Mouse (Mus musculus) ES-E14 (cell line): ENCODE measurements around the gene Pid1. TPM values are rescaled to one million over a fixed set of nuclear protein-coding genes. Genes with fewer than 3 reads are reported as not detected.
A peak's percentile ranks its signal among the peaks of the same experiment; 100 is the strongest.

Experiments used
- DNase-seq: peaks from one replicate; pipeline ENCODE4 v3.0.0-alpha.2; 2013; ENCODE audit warnings: low read depth, low spot score
- H3K27ac ChIP-seq: 2 replicates; pipeline ENCODE4 v1.5.1; 2012; ENCODE audit warnings: low read depth, mild to moderate bottlenecking, low read length, moderate library complexity, mixed read lengths; ENCODE audit not compliant: poor library complexity, insufficient read depth, severe bottlenecking
- H3K36me3 ChIP-seq: 2 replicates; pipeline ENCODE4 v1.6.1; 2012; ENCODE audit warnings: mild to moderate bottlenecking, low read length, moderate library complexity, mixed read lengths; ENCODE audit not compliant: control insufficient read depth, poor library complexity, insufficient read depth, severe bottlenecking
- H3K4me1 ChIP-seq, 2 experiments: fragments of 150-350 bp in 1 of 2; sonication (generic) in 1 of 2; 2 replicates each; pipeline ENCODE4 v1.6.1; 2012; ENCODE audit warnings: low read length in 2 of 2, mild to moderate bottlenecking in 1 of 2, mixed read lengths in 1 of 2; ENCODE audit not compliant: control insufficient read depth in 2 of 2, insufficient read depth in 2 of 2, poor library complexity in 1 of 2
- H3K4me3 ChIP-seq, 2 experiments: fragments of 150-350 bp in 1 of 2; sonication (generic) in 1 of 2; 2 replicates each; pipeline ENCODE4 v1.5.1; 2012; ENCODE audit warnings: low read length in 2 of 2, low read depth in 1 of 2, mild to moderate bottlenecking in 1 of 2, mixed read lengths in 1 of 2; ENCODE audit not compliant: insufficient read depth in 1 of 2, poor library complexity in 1 of 2, severe bottlenecking in 1 of 2
- H3K9ac ChIP-seq: 2 replicates; pipeline ENCODE4 v1.6.1; 2012; ENCODE audit warnings: low read depth, mild to moderate bottlenecking, low read length, mixed read lengths; ENCODE audit not compliant: poor library complexity, insufficient read depth, severe bottlenecking
- H3K9me3 ChIP-seq: fragments of 150-350 bp; sonication (generic); 2 replicates; pipeline ENCODE4 v1.6.1; 2012; ENCODE audit warnings: low read depth, mild to moderate bottlenecking, low read length; ENCODE audit not compliant: control insufficient read depth, insufficient read depth
- CHD2 ChIP-seq: IDR thresholded peaks from 2 replicates; pipeline ENCODE4 v1.6.1; 2014; ENCODE audit warnings: mild to moderate bottlenecking, low read depth, low read length, inconsistent platforms
- HCFC1 ChIP-seq: IDR thresholded peaks from 2 replicates; pipeline ENCODE4 v1.6.1; 2012; ENCODE audit warnings: low read length, inconsistent platforms, borderline replicate concordance; ENCODE audit not compliant: insufficient read depth
- MAFK ChIP-seq: IDR thresholded peaks from 2 replicates; pipeline ENCODE4 v1.6.1; 2014; ENCODE audit warnings: mild to moderate bottlenecking, low read depth, low read length, inconsistent platforms; ENCODE audit not compliant: insufficient read depth
- ZC3H11A ChIP-seq: IDR thresholded peaks from 2 replicates; pipeline ENCODE4 v1.6.1; 2012; ENCODE audit warnings: low read depth, mild to moderate bottlenecking, inconsistent platforms, low read length, borderline replicate concordance
- ZNF384 ChIP-seq: IDR thresholded peaks from 2 replicates; pipeline ENCODE4 v1.6.1; 2012; ENCODE audit warnings: low read depth, low read length, inconsistent platforms
- in situ Hi-C, 2 experiments: fragments of 600-800 bp; cut with MboI; formaldehyde crosslinking; loops; one replicate each; pipeline ENCODE4 v1.15.1; 2025; ENCODE audit warnings: low sequenced_read_pairs in 2 of 2, inconsistent platforms in 1 of 2; ENCODE audit not compliant: unreplicated experiment in 2 of 2
- total RNA-seq: library from RNA; depleted of rRNA; stranded (reverse); fragments of 300-350 nt; gene quantifications from 2 replicates; pipeline ENCODE4 v1.2.3, GENCODE M21; 2012

Pid1 gene
- total RNA-seq, 1 experiment = 13.3 TPM

DNA sequence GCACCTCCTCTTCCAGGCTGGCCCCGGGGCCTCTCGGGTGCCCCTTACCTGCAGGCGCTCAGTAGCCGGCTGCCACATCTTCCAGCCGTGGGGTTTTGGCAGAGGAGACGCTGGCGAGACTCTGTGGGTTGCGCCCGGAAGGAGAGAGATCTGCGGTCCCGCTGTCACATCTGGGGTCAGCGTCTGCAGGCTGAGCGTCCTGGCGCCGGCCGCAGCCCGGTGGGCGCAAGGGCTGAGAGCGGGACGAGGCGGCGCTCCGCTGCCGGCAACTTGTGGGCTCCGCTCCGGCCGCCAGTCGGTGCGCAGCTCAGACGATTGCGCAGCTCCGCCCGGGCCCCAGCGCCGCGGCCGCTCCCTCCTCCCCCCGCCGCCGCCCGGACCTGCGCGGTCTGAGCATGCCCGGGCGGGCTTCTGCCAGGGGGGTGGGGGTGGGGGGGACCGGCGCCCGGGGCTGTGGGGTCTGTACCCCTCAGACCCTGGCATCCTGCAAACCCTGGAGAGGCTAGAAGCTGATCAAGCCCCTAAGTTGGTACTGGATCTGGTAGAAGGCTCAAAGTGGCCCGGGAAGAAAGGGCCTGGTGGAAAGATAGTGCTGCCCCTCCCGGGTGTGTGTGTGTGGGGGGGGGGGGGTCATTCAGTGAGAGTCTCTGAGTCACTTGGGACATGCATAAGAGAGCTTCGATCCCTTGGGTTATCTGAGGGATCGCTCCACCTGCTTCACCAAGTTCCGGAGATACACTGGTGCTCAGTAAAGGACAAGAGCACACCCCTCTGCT, 79.5 kb downstream of the Pid1 start:
- in situ Hi-C loops = loop anchor here in 1 of 2 experiments (25.0 kb wide), 1 partner anchor 547 kb away; no protein-coding TSS in a partner anchor
- no peaks in the 10 kb centered on the region for H3K9me3 ChIP-seq
- H3K4me3 ChIP-seq = peak overlapping the region; percentile 82 to 94
- peak; percentile 25 for DNase-seq
- TF ChIP-seq CHD2 = no peak
- TF ChIP-seq HCFC1 = 0 out of 2 replicates have a peak, but pooled peaks have one; percentile 7
- no peaks in the 10 kb centered on the region for H3K36me3 ChIP-seq
- H3K4me1 ChIP-seq = peaks cover 2 to 5% of the 10 kb centered on the region in 2 experiments; a peak in 1 of 4 replicates
- no peak overlapping the region for H3K27ac ChIP-seq
- peak overlapping the region; percentile 86 for H3K9ac ChIP-seq

DNA sequence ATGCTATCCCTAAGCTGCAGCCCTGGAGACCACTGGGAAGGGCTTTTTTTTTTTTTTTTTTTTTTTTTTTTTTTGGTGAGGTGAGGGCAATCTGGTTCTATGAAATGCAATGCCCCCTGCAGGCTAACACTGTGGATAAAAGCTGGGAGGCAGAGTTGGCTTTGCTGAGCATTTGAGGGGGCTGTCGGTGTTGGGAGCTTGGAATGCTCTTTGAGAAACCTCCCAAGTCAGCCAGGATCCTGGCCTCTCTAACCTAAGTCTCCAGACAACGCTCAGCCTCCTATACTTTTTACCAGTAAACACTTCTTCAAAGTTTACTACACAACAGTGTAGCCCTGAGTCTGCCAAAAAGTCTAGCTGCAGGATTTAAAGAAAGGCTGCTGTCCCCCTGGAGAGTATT, 80.9 kb downstream of the Pid1 start:
- H3K27ac ChIP-seq = no peak overlapping the region
- no peaks in the 10 kb centered on the region for H3K36me3 ChIP-seq
- peaks cover 2 to 5% of the 10 kb centered on the region in 2 experiments; a peak in 1 of 4 replicates for H3K4me1 ChIP-seq
- peak overlapping the region in 1 of 2 experiments; percentile 82; a peak in 2 of 4 replicates for H3K4me3 ChIP-seq
- H3K9ac ChIP-seq = peak overlapping the region; percentile 45; the same call in 1 of the 2 replicates
- H3K9me3 ChIP-seq = no peaks in the 10 kb centered on the region
- TF ChIP-seq ZNF384 = peak; percentile 95
- no peak for TF ChIP-seq ZC3H11A
- in situ Hi-C loops = loop anchor here in 1 of 2 experiments (25.0 kb wide), 1 partner anchor 546 kb away; no protein-coding TSS in a partner anchor
- DNase-seq = peak; percentile 21

DNA sequence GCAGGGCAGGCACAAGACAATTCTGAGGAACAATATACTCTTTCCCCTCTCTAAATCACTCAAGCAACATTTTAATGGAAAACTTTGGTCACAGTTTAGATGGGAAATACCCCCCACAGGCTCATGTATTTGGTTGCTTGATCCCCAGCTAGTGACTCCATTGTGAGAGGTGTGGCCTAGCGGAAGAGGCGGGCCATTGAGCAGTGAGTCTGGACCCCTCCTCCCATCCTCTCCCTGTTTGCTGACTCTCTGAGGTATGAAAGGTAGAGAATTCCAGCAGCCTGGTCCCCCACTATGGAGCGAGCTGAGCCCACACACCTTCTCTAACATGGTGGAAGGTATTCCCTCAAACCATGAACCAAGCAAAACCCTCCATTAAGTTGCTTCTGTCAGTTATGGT, 83.8 kb downstream of the Pid1 start:
- no peaks in the 10 kb centered on the region for H3K9me3 ChIP-seq
- peaks cover 2 to 5% of the 10 kb centered on the region in 2 experiments; a peak in 1 of 4 replicates for H3K4me1 ChIP-seq
- H3K36me3 ChIP-seq = no peaks in the 10 kb centered on the region
- H3K4me3 ChIP-seq = no peak overlapping the region
- H3K9ac ChIP-seq = no peak overlapping the region; the same call in 1 of the 2 replicates
- in situ Hi-C loops = loop anchor here in 1 of 2 experiments (25.0 kb wide), 1 partner anchor 543 kb away; no protein-coding TSS in a partner anchor
- H3K27ac ChIP-seq = no peak overlapping the region
- no peak for DNase-seq
- TF ChIP-seq HCFC1 (no peak), MAFK (no peak)

DNA sequence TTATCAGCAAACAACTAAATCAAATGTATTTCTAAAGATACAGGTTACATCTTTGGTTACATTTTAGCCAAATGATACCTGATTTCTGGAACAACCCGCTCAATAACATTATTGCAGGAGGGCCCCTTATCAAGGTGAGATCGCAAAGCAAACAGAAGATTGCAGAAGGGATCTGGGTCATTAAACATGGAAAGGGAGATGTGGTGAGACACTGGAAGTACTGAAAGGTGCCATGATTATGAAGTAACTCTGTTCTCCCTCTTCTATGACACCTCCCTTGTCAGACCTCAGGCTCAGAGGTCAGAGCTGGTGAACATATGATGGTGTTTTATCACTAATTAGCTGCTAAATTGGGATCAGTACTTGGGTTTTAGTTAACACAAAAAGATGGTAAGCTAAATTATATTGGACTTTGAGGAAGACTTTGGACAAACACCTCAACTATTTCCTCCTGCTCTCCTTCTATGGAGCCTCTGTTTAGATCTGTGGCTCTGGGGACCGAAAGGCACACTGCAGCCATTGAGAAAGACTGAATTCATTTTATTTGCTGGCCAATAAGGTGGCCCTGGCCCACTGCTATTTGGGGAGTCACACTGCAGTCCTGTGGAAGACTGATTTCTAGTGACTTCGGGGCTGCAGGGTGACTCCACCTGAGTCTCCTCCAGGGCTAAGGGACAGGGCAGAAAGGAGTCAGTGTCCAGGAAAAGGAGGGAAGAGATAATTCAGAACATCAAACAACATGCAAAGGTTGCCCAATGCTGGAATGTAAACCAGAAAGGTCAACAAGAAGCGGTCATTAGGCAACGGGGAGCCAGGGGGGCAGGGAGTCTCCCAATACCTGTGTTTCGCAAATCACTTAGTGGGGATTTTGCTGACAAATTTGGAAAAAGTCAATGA, 85.4 kb downstream of the Pid1 start:
- no peak overlapping the region for H3K4me3 ChIP-seq
- H3K36me3 ChIP-seq = no peaks in the 10 kb centered on the region
- peaks cover 2 to 3% of the 10 kb centered on the region in 2 experiments; a peak in 1 of 4 replicates for H3K4me1 ChIP-seq
- DNase-seq = no peak
- H3K9ac ChIP-seq = no peak overlapping the region
- TF ChIP-seq ZC3H11A = no peak
- no peak for TF ChIP-seq HCFC1
- TF ChIP-seq ZNF384 = no peak
- no peak for TF ChIP-seq MAFK
- TF ChIP-seq CHD2 = no peak
- H3K9me3 ChIP-seq = no peaks in the 10 kb centered on the region
- no peak overlapping the region for H3K27ac ChIP-seq
- in situ Hi-C loops = loop anchor here in 1 of 2 experiments (25.0 kb wide), 1 partner anchor 541 kb away; no protein-coding TSS in a partner anchor
